Mouse (Mus musculus) forebrain, embryonic 10.5 days (tissue): ENCODE measurements around the gene Olfr1302. TPM values are rescaled to one million over a fixed set of nuclear protein-coding genes. Genes with fewer than 3 reads are reported as not detected.

Source experiments
- DNase-seq: peaks from one replicate; pipeline ENCODE4 v3.0.0-alpha.2; 2017; ENCODE audit warnings: low spot score; ENCODE audit errors: extremely low spot score
- H3K27ac ChIP-seq: fragments of 300-500 bp; sonication (generic); 2 replicates; pipeline ENCODE4 v1.5.1; 2016; ENCODE audit warnings: mild to moderate bottlenecking
- H3K27me3 ChIP-seq: fragments of 300-500 bp; sonication (generic); 2 replicates; pipeline ENCODE4 v1.6.1; 2016; ENCODE audit warnings: mild to moderate bottlenecking; ENCODE audit not compliant: poor library complexity, severe bottlenecking
- H3K36me3 ChIP-seq: fragments of 300-500 bp; sonication (generic); replicated peaks from 2 replicates; pipeline ENCODE4 v1.6.1; 2016; ENCODE audit warnings: mild to moderate bottlenecking, moderate library complexity
- H3K4me1 ChIP-seq: fragments of 300-500 bp; sonication (generic); 2 replicates; pipeline ENCODE4 v1.6.1; 2016
- H3K4me3 ChIP-seq: fragments of 300-500 bp; sonication (generic); 2 replicates; pipeline ENCODE4 v1.5.1; 2016; ENCODE audit warnings: mild to moderate bottlenecking, moderate library complexity
- H3K9me3 ChIP-seq: fragments of 300-500 bp; sonication (generic); 2 replicates; pipeline ENCODE4 v1.6.1; 2016; ENCODE audit warnings: mild to moderate bottlenecking, moderate library complexity
- WGBS: fragments of 180-500 bp; shearing (Covaris S2); methylation state at CpG from one replicate; pipeline ENCODE4 v1.1.7; 2016; 5-methylcytosine and 5-hydroxymethylcytosine counted together
- polyA plus RNA-seq: library from polyadenylated mRNA; unstranded; fragments of >200 nt; fragmentation: Nextera tagmentation; extraction: Ambion mirVana; gene quantifications from 2 replicates; pipeline ENCODE4 v1.2.1, GENCODE M21; 2016

Olfr1302 gene
- polyA plus RNA-seq: not detected in 2 replicates

GRCm38 (mm10) chr2:111777129-111777528 is at the start of gene Olfr1302:
Olfr1302 (plus strand) TSS chr2:111777429.
- no peak for DNase-seq
- Histone ChIP-seq H3K9me3 (no peaks in the 10 kb centered on the region), H3K27ac (no peak within 1 kb of the TSS), H3K36me3 (no peaks in the 10 kb centered on the region), H3K27me3 (no peaks in the 10 kb centered on the region), H3K4me1 (no peaks in the 10 kb centered on the region), H3K4me3 (no peak within 1 kb of the TSS)
- WGBS: 84% methylated on average over 2 of the region's 2 CpGs

- no peaks in the 10 kb centered on the region for H3K27me3 ChIP-seq
- WGBS: 91% methylated on average over 3 of the region's 3 CpGs
- H3K4me3 ChIP-seq: no peak within 1 kb of the TSS
- no peaks in the 10 kb centered on the region for H3K36me3 ChIP-seq
- DNase-seq: no peak
- H3K9me3 ChIP-seq: no peaks in the 10 kb centered on the region
- no peak within 1 kb of the TSS for H3K27ac ChIP-seq
- no peaks in the 10 kb centered on the region for H3K4me1 ChIP-seq
Measured at GRCm38 (mm10) chr2:111750706-111751105, 26.5 kb upstream of the Olfr1302 start, which contains the start of gene Olfr1301. Olfr1301 (plus strand) TSS chr2:111751006.

GRCm38 (mm10) chr2:111812936-111813335 is 35.7 kb downstream of the Olfr1302 start:
- H3K27ac ChIP-seq: no peak overlapping the region
- no peaks in the 10 kb centered on the region for H3K4me1 ChIP-seq
- no peak overlapping the region for H3K4me3 ChIP-seq
- H3K27me3 ChIP-seq: no peaks in the 10 kb centered on the region
- DNase-seq: no peak
- no peaks in the 10 kb centered on the region for H3K36me3 ChIP-seq
- H3K9me3 ChIP-seq: 0 out of 2 replicates have a peak, but pooled peaks cover 3% of the 10 kb centered on the region

GRCm38 (mm10) chr2:111820240-111820639 is 43.0 kb downstream of the Olfr1302 start, which contains the start of gene Olfr1303:
Olfr1303 (minus strand) TSS chr2:111820340.
- WGBS: 82% methylated on average over 2 of the region's 2 CpGs
- Histone ChIP-seq H3K4me1 (no peaks in the 10 kb centered on the region), H3K4me3 (no peak within 1 kb of the TSS), H3K36me3 (no peaks in the 10 kb centered on the region), H3K9me3 (no peaks in the 10 kb centered on the region), H3K27ac (no peak within 1 kb of the TSS), H3K27me3 (no peaks in the 10 kb centered on the region)
- no peak for DNase-seq

Other genes with a start within 250 kb of the Olfr1302 start
- not detected in 2 replicates for gene Olfr1294, start 237.1 kb upstream of the Olfr1302 start, polyA plus RNA-seq
- not detected in 2 replicates for gene Olfr1295, start 207.7 kb upstream of the Olfr1302 start, polyA plus RNA-seq
- gene Olfr1297, start 150.9 kb upstream of the Olfr1302 start, polyA plus RNA-seq: not detected in 2 replicates
- not detected in 2 replicates for gene Olfr1298, start 128.2 kb upstream of the Olfr1302 start, polyA plus RNA-seq
- not detected in 2 replicates for gene Olfr1299, start 116.0 kb upstream of the Olfr1302 start, polyA plus RNA-seq
- not detected in 2 replicates for gene Olfr1301, start 26.4 kb upstream of the Olfr1302 start, polyA plus RNA-seq
- not detected in 2 replicates for gene Olfr1303, start 42.9 kb downstream of the Olfr1302 start, polyA plus RNA-seq
- not detected in 2 replicates for gene Olfr1305, start 99.7 kb downstream of the Olfr1302 start, polyA plus RNA-seq
- not detected in 2 replicates for gene Olfr1306, start 138.8 kb downstream of the Olfr1302 start, polyA plus RNA-seq
- not detected in 2 replicates for gene Olfr1307, start 172.0 kb downstream of the Olfr1302 start, polyA plus RNA-seq
- gene Olfr1308, start 187.5 kb downstream of the Olfr1302 start, polyA plus RNA-seq: not detected in 2 replicates
- gene Olfr1309, start 212.9 kb downstream of the Olfr1302 start, polyA plus RNA-seq: not detected in 2 replicates
- gene Olfr1310, start 235.3 kb downstream of the Olfr1302 start, polyA plus RNA-seq: not detected in 2 replicates
- gene Olfr1311, start 247.0 kb downstream of the Olfr1302 start, polyA plus RNA-seq: not detected in 2 replicates